Mouse (Mus musculus) small intestine, adult 2 months (tissue): Measurements from ENCODE around the gene Pcca. TPM values are rescaled to one million over a fixed set of nuclear protein-coding genes. Genes with fewer than 3 reads are reported as not detected.
"Not testable (repeated sequence)": the region's sequence is repeated elsewhere in the genome, so short reads cannot be mapped to it uniquely, and the experiment has no call there.

Experiments used
- H3K27ac ChIP-seq: fragments of 200-500 bp; 2 replicates; pipeline ENCODE4 v1.5.1; 2012; ENCODE audit warnings: low read depth, low read length, control low read depth, inconsistent platforms; ENCODE audit not compliant: insufficient read depth
- H3K27me3 ChIP-seq: fragments of 200-500 bp; 2 replicates; pipeline ENCODE4 v1.6.1; 2012; ENCODE audit warnings: mild to moderate bottlenecking, moderate library complexity, low read length, inconsistent platforms; ENCODE audit not compliant: control insufficient read depth, insufficient read depth
- H3K36me3 ChIP-seq: fragments of 200-500 bp; 2 replicates; pipeline ENCODE4 v1.6.1; 2012; ENCODE audit warnings: mild to moderate bottlenecking, low read length, control low read depth, inconsistent platforms; ENCODE audit not compliant: control insufficient read depth, insufficient read depth
- H3K4me1 ChIP-seq: fragments of 200-500 bp; 2 replicates; pipeline ENCODE4 v1.6.1; 2012; ENCODE audit warnings: low read length, inconsistent platforms, mixed read lengths; ENCODE audit not compliant: control insufficient read depth, insufficient read depth, insufficient read length
- H3K4me3 ChIP-seq: fragments of 200-500 bp; 2 replicates; pipeline ENCODE4 v1.5.1; 2012; ENCODE audit warnings: low read depth, mild to moderate bottlenecking, control low read depth, inconsistent platforms, low read length, moderate library complexity
- CTCF ChIP-seq: fragments of 200-500 bp; IDR thresholded peaks from 2 replicates; pipeline ENCODE4 v1.5.1; 2012; ENCODE audit warnings: low read depth, mild to moderate bottlenecking, control low read depth, inconsistent platforms, low read length, moderate library complexity, mixed read lengths; ENCODE audit not compliant: insufficient replicate concordance, insufficient read length; ENCODE audit errors: extremely low read depth
- POLR2A ChIP-seq: fragments of 200-500 bp; IDR thresholded peaks from 2 replicates; pipeline ENCODE4 v1.6.1; 2012; ENCODE audit warnings: low read depth, mild to moderate bottlenecking, control low read depth, inconsistent platforms, low read length, moderate library complexity
- WGBS: fragments of 180-500 bp; shearing (Covaris S2); methylation state at CpG from one replicate; pipeline ENCODE4 v1.1.7; 2018; 5-methylcytosine and 5-hydroxymethylcytosine counted together
- polyA plus RNA-seq: library from polyadenylated mRNA; depleted of rRNA; stranded (reverse); fragments of >200 nt; gene quantifications from 2 replicates; pipeline ENCODE4 v1.2.3, GENCODE M21; 2012

Gene Pcca
- polyA plus RNA-seq, 1 experiment: 2.1 TPM

- 64% methylated on average over 7 of the region's 7 CpGs for WGBS
- H3K27ac ChIP-seq: no peak overlapping the region
- no peaks in the 10 kb centered on the region for H3K4me1 ChIP-seq
- no peak for TF ChIP-seq POLR2A
- TF ChIP-seq CTCF: no peak
- H3K27me3 ChIP-seq: no peaks in the 10 kb centered on the region
- H3K4me3 ChIP-seq: no peak overlapping the region
- no peaks in the 10 kb centered on the region for H3K36me3 ChIP-seq
Observed at GRCm38 (mm10) chr14:122574064-122574751, 40.1 kb downstream of the Pcca start.

- Histone ChIP-seq H3K4me1 (no peaks in the 10 kb centered on the region), H3K36me3 (no peaks in the 10 kb centered on the region), H3K27ac (no peak overlapping the region), H3K4me3 (no peak overlapping the region), H3K27me3 (no peaks in the 10 kb centered on the region)
- 85% methylated on average over 4 of the region's 4 CpGs for WGBS
- TF ChIP-seq POLR2A: no peak
- TF ChIP-seq CTCF: no peak
Observed at GRCm38 (mm10) chr14:122577816-122578215, 43.7 kb downstream of the Pcca start.

GRCm38 (mm10) chr14:122582057-122582456 is 47.9 kb downstream of the Pcca start:
- no peak for TF ChIP-seq POLR2A
- Histone ChIP-seq H3K27me3 (no peaks in the 10 kb centered on the region), H3K36me3 (0 out of 2 replicates have a peak, but pooled peaks cover 1% of the 10 kb centered on the region), H3K27ac (no peak overlapping the region), H3K4me3 (no peak overlapping the region), H3K4me1 (no peaks in the 10 kb centered on the region)
- WGBS: 94% methylated on average over 4 of the region's 4 CpGs

DNA sequence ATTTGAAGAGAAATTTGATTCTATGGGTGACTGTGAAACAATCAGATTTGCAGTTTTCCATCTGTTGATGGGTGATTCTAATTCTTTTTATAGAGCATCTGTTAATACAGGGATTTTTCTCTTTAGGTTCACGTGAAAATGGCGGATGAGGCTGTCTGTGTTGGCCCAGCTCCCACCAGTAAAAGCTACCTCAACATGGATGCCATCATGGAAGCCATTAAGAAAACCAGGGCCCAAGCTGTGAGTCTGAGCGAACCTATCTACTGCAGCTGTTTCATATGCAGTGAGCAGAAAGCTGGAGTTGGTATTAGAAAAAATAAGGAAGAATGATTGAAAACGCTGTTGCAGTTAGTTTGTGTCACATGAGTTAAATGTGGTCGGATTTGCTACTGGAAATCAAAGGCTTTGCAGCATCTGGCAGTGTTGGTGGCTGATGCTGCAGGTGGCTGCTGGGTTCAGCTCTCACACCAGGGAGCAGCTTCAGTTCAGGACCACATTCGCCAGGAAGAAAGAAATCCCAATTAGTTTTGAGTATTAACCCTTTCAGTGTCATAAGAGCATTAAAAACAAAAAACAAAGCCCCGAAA is 48.5 kb downstream of the Pcca start:
- TF ChIP-seq CTCF (no peak), POLR2A (no peak)
- H3K4me3 ChIP-seq: no peak overlapping the region
- H3K36me3 ChIP-seq: 0 out of 2 replicates have a peak, but pooled peaks cover 1% of the 10 kb centered on the region
- WGBS: 82% methylated on average over 7 of the region's 7 CpGs
- H3K4me1 ChIP-seq: no peaks in the 10 kb centered on the region
- H3K27me3 ChIP-seq: no peaks in the 10 kb centered on the region
- H3K27ac ChIP-seq: no peak overlapping the region

DNA sequence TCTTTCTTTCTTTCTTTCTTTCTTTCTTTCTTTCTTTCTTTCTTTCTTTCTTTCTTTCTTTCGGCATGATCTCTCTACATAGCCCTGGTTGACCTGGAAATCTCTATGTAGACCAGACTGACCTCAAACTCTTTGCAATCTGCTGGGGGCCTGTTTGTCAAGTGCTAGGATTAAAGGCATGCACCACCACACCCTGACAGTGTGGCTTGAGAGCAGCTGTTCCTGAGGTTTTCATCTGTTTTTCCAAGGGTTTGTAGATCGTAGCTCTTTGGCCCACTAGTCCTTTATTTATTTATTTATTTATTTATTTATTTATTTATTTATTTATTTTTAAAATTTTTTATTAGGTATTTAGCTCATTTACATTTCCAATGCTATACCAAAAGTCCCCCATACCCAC is 50.0 kb downstream of the Pcca start:
- WGBS: 93% methylated on average over 2 of the region's 2 CpGs
- not testable (repeated sequence) for H3K36me3 ChIP-seq

GRCm38 (mm10) chr14:122586942-122587341 is 52.8 kb downstream of the Pcca start:
- Histone ChIP-seq H3K27ac (no peak overlapping the region), H3K4me1 (no peaks in the 10 kb centered on the region), H3K4me3 (no peak overlapping the region), H3K36me3 (0 out of 2 replicates have a peak, but pooled peaks cover 1% of the 10 kb centered on the region), H3K27me3 (no peaks in the 10 kb centered on the region)
- WGBS: 87% methylated on average over 4 of the region's 4 CpGs
- TF ChIP-seq CTCF (no peak), POLR2A (no peak)

More for the DNA sequence above, 50.0 kb downstream of the Pcca start:
- not testable (repeated sequence) for H3K4me1 ChIP-seq, H3K4me3 ChIP-seq, H3K27ac ChIP-seq, H3K27me3 ChIP-seq

- Histone ChIP-seq H3K27ac (no peak overlapping the region), H3K4me3 (no peak overlapping the region), H3K27me3 (no peaks in the 10 kb centered on the region), H3K4me1 (no peaks in the 10 kb centered on the region), H3K36me3 (no peaks in the 10 kb centered on the region)
- TF ChIP-seq POLR2A (no peak), CTCF (no peak)
- 54% methylated on average over 5 of the region's 5 CpGs for WGBS
Observed at GRCm38 (mm10) chr14:122597534-122597933, 63.4 kb downstream of the Pcca start.
